Mouse (Mus musculus) cerebellum, adult 11-12 months (tissue): ENCODE measurements at regions not wholly inside any gene's neighbourhood (a gene's known extent, or its start where the extent isn't known, plus 50 kb on each side); places are given as distances from the start of the nearest gene placed in this dataset.
A peak's percentile ranks its signal among the peaks of the same experiment; 100 is the strongest.

Experiments used
- DNase-seq: peaks from one replicate; pipeline ENCODE4 v3.0.0; 2022

DNA sequence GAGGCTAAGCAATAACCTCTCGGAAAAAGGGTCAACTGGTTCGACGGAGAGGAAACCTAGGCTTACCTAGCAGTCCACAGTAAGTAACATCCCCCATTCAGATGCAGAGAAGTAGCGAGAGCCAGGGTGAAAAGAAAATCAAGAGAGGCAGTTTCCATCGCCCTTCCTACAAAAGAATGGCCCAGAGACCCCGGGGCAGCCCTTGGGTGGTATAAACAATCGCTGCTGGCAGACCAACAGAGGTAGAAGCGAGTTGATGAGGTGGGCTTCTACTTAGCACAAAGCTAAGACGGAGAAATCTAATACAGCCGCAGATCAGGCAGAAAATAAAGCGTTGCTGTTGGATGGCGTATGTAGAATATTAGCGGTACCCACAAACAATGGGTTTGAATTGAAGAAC is 57.8 kb upstream of the Arl15 start:
- DNase-seq = no peak

GRCm38 (mm10) chr13:113735611-113736285 is 58.6 kb upstream of the Arl15 start:
- DNase-seq = no peak

GRCm38 (mm10) chr13:113734134-113734794 is 60.0 kb upstream of the Arl15 start:
- DNase-seq = no peak

DNA sequence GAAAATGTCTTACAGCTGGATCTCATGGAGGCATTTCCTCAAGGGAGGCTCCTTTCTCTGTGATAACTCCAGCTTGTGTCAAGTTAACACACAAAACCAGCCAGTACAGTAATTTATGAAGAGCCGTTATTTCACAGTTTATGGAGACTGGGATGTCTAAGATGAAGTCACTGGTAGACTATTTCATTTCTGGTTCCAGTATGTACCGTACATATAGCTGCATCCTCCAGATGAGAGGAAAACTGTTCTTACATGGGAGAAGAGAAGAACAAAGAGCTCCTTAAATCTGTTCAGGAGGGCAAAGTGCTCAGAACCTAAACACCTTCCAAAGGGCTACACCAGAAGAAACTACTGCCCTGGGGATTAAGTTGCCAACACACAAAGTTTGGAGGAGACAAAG is 60.6 kb upstream of the Arl15 start:
- DNase-seq = no peak

GRCm38 (mm10) chr13:113730776-113731400 is 63.4 kb upstream of the Arl15 start:
- no peak for DNase-seq

DNA sequence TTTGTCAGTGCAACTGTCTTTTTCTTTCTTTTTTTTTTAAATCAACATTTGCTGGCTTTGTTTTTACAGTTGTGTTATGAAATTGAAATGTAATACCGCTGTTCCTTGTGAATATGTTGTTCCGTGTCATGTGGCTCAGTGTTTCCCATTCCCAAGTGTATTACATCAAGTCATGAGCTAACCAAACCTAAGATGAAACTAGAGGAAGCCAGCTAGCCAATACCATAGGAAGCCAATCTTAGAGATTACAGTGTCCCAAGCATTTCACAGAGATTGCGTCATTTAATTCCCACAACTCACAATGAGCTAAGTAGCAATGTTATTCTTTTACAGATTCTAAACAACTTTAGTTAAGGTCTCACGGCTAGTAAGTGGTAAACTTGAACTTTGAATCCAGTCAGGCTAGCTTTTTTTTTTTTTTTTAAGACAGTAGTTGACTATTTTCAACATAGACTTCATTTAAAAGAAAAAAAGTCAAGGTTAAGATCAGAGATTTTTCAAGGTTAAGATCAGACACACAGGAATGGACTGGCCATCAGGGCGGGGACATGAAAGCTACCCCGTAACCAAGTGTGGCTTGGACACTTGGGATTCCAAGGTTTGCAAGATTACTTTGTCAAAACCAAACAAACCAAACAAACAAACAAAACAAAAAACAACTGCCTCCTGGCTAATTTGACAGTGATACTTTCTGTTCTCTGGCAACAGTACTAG is 64.1 kb upstream of the Arl15 start:
- DNase-seq = no peak

DNA sequence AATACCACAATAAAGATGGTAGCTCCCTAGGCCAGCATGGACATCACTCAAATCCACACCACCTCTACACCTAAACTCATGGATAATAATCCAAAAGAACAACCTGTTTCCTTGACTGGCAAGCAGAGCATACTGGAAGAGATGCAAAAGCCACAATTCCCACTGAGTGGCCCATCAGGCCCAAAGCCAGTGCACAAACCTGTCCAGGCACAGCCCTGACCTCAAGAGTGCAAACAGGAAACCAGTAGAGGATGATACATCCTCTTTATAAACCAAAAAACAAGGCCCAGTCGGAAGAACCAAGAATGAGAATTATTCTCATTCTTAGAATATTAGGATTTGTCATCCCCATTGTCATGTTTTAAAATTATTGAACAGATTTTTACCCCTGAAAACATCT is 64.7 kb upstream of the Arl15 start:
- DNase-seq = no peak

GRCm38 (mm10) chr13:113728111-113728510 is 64.6 kb upstream of the Hspb3 start:
- DNase-seq = peak; percentile 4

GRCm38 (mm10) chr13:113724881-113725837 is 61.7 kb upstream of the Hspb3 start:
- no peak for DNase-seq

- DNase-seq = no peak
These were observed 51.8 kb upstream of the Hspb3 start for GRCm38 (mm10) chr13:113715231-113715630.

- no peak for DNase-seq
These were observed 50.4 kb upstream of the Hspb3 start for GRCm38 (mm10) chr13:113713844-113714243.
